21 mouse cellular contexts compared by ENCODE assay signal in genomic region chr14:104002421-104002820, GRCm38 (mm10).
"Had no signal": no experiment of that assay in that cellular context is flagged by ENCODE, and none has a peak within 500 bp of the region (broad histone marks: within the 10 kb centered on the region; RNA-seq: fewer than 3 reads in every experiment).

No protein-coding gene starts in this region.

- H3K4me3 ChIP-seq: intestine, embryonic 15.5 days; kidney, embryonic 15.5 days; left cerebral cortex, adult 2 months; liver, embryonic 12.5 days; liver, embryonic 15.5 days; megakaryocyte, embryonic 14.5 days; midbrain, embryonic 10.5 days; midbrain, embryonic 13.5 days; myocyte; neural tube, embryonic 13.5 days; stomach, embryonic 15.5 days had no signal

- H3K9me3 ChIP-seq: intestine, embryonic 15.5 days; kidney, embryonic 15.5 days; liver, embryonic 12.5 days; liver, embryonic 15.5 days; megakaryocyte, embryonic 14.5 days; midbrain, embryonic 10.5 days; midbrain, embryonic 13.5 days; neural tube, embryonic 13.5 days; stomach, embryonic 15.5 days had no signal

- DNase-seq: kidney, adult 11 months; kidney, adult 8-10 months; kidney, postnatal 25 days; layer of hippocampus, postnatal 36 days; lung, adult 18-20 months; right cerebral cortex, adult 18-20 months; right cerebral cortex, postnatal 14 days; right cerebral cortex, postnatal 4 days; thymus, postnatal 25 days had no signal

- H3K9ac ChIP-seq: intestine, embryonic 15.5 days; kidney, embryonic 15.5 days; liver, embryonic 12.5 days; liver, embryonic 15.5 days; midbrain, embryonic 13.5 days; neural tube, embryonic 13.5 days; stomach, embryonic 15.5 days had no signal

- H3K36me3 ChIP-seq: intestine, embryonic 15.5 days; kidney, embryonic 15.5 days; liver, embryonic 12.5 days; liver, embryonic 15.5 days; midbrain, embryonic 10.5 days; midbrain, embryonic 13.5 days; neural tube, embryonic 13.5 days; stomach, embryonic 15.5 days had no signal

- H3K27me3 ChIP-seq: intestine, embryonic 15.5 days; kidney, embryonic 15.5 days; liver, embryonic 12.5 days; liver, embryonic 15.5 days; megakaryocyte, embryonic 14.5 days; midbrain, embryonic 13.5 days; neural tube, embryonic 13.5 days; stomach, embryonic 15.5 days had no signal

- H3K4me2 ChIP-seq: intestine, embryonic 15.5 days; kidney, embryonic 15.5 days; liver, embryonic 12.5 days; liver, embryonic 15.5 days; midbrain, embryonic 13.5 days; neural tube, embryonic 13.5 days; stomach, embryonic 15.5 days had no signal

- H3K27ac ChIP-seq: intestine, embryonic 15.5 days; kidney, embryonic 15.5 days; left cerebral cortex, adult 2 months; liver, embryonic 12.5 days; liver, embryonic 15.5 days; midbrain, embryonic 10.5 days; midbrain, embryonic 13.5 days; neural tube, embryonic 13.5 days; stomach, embryonic 15.5 days had no signal

- H3K4me1 ChIP-seq: intestine, embryonic 15.5 days; kidney, embryonic 15.5 days; liver, embryonic 12.5 days; liver, embryonic 15.5 days; megakaryocyte, embryonic 14.5 days; midbrain, embryonic 13.5 days; neural tube, embryonic 13.5 days; stomach, embryonic 15.5 days had no signal

- ATAC-seq: intestine, embryonic 15.5 days; liver, embryonic 12.5 days; midbrain, embryonic 13.5 days; midbrain, embryonic 16.5 days had no signal
